Mouse (Mus musculus) ES-Bruce4 (cell line): ENCODE measurements around the gene Ago4.

Experiments
- CTCF ChIP-seq: IDR thresholded peaks from one replicate; pipeline ENCODE4 v1.8.1; 2011; ENCODE audit warnings: low read depth, low read length
- EP300 ChIP-seq: IDR thresholded peaks from 2 replicates; pipeline ENCODE4 v1.6.1; 2011; ENCODE audit warnings: low read depth, low read length; ENCODE audit not compliant: insufficient read depth
- POLR2A ChIP-seq: IDR thresholded peaks from one replicate; pipeline ENCODE4 v1.8.1; 2011; ENCODE audit warnings: low read length; ENCODE audit not compliant: insufficient read depth

DNA sequence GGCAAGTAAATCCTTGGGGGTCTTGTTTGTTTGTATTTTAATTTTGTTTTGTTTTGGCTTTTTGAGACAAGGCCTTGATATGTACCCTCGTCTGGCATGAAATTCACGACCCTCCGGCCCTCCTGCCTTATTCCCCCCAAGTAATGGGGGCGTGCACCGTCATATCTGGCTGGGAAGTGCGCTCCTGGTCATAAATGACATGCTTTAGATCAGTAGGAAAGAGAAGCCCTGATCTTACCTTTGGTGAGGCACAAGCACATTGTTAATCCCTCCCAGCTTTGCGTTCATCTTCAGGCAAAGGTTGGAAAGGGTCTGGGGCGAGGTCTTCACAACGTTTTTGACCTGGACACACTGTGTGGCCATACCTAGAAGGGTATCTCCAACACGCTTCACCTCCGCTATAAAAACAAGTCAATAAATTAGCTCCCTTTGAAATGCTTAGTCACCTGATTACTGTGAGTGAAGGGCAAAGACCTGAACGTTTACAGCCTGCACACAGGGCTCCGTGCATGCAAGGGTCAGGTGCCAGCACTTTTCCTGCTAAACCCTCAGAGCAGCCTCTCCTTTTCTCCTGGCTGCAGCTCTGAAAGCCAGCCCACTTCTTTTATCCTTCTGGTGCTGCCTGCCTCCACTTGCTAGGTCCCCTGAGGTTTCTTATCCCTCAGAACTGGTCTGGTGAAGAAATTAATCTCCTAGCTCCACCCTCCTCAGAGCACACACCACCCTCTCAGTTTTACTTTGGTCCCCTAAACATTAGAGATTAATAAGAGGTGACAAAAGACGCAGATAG is 25.0 kb downstream of the Ago4 start:
- TF ChIP-seq EP300: no peak
- TF ChIP-seq POLR2A: no peak
- no peak for TF ChIP-seq CTCF
